Mouse (Mus musculus): ENCODE data around the gene Fntb.

Gene Fntb

DNA sequence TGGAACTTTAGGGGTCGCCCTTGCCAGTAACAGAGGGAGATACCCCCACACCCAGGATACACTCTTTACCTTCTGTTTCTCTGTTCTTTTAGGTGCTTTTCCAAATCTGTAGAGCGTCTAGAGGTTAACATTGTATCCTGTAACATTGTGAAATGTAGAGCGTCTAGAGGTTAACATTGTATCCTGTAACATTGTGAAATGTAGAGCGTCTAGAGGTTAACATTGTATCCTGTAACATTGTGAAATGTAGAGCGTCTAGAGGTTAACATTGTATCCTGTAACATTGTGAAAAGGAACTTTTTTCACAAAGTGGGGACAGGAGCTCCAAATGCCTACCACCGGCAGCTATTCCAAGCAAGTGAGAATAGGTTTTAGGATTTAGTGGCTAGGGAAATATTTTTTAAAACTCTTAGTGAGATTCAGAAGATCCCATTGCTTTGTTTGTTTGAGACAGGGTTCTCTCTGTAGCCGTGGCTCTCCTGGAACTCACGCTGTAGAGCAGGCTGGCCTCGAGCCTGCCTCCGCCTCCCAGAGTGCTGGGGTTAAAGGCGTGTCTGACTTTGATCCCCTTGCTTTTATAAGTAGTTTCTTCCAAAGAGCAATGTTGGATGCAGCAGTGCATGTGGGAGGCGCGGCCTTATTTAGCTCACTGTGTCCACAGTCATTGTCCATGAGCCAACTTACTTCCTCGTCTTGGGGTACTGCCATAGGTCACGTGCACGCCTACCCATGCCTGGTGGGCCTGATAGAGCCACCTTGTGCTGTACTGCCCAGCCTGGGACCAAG is 127.7 kb downstream of the Fntb start:
- no peak for DNase-seq

DNA sequence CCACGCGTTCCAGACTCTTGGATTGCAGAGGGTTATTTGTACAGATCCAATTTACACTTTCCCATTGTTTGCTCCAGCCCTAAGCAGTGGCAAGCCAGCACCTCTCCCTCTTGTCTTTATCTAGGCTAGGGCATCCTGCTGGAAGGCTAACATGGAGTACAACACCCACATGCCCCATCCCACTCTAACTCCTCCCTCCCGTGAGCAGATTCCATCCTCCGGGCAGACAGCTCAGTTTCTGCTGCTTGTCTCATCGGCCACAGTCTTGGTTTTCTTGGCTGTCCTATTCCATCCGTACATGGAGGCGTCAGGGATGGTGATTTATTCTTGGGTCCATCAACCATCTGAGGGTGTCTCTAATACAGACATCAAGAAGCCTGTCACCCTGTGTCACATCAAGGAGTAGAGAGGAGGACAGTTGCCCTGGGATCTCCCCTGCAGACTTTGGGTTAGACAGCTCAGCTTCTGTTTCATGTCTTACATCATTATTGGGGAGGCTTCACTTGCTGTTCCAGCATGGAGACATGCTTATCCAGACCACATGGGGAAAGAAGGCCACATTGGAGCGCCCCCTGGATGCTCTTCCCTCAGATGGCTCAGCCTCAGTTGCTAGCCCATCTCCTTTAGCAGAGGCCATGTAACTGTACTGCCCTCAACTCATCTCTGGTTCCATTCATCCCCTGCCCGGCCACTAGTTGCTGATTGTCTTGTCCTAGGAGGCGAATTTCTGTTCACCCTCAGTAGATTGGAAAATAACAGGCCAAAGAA is 129.6 kb downstream of the Fntb start:
- DNase-seq: no peak

DNA sequence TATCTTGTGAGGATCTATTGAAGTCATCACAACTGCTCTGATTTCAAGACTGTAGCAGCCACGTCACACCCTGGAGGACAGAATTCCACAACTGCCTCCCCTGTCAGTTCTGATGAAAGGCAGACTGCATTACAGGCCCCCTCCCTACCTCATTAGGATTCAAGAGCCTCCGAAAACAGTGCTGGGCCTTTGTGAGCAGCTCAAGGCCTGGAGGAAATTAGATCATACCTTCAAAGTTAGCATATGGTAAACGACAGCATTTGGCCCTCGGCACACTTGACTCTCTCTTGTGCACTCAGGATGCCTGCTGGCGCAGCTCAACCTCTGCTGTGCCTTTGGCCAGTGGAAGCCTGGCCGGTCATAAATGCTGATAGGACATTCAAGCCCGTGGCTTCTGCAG is 130.4 kb downstream of the Fntb start:
- peak; percentile 68 for DNase-seq

DNA sequence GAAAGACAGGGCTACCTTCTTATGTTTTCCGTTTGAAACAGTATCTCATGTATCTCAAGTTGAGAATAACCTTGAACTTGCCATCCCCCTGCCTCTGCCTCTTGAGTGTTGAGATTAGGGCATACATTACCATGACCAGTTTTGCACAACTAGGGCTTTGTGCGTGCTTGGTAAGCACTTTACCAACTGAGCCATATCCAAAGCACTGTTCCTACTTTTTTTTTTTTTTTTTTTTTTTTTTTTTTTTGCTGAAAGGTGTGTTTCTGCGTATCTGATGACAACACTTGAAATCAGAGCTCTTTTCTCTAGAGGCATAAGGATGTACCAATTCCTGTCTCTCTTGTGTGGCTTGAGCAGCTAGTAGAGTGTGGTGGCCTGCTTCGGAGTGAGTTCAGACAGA is 131.2 kb downstream of the Fntb start:
- DNase-seq: no peak

DNA sequence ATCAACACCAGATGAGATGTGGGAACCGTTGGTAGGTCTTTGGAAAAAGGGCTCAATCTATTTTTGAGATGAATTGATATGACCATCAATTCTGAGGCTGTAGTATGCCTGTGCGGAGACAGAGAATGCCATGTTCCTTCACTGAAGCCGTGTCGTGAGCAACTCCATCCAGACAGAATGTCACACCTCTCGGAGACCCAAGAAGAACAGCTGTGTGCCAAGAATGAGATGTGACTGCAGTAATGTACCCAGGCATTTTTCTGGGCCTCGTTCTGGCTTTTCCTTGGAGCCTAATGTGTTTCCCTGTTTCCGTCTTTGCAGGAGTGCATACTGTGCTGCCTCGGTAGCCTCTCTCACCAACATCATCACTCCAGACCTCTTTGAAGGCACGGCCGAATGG is 131.6 kb downstream of the Fntb start:
- no peak for DNase-seq

DNA sequence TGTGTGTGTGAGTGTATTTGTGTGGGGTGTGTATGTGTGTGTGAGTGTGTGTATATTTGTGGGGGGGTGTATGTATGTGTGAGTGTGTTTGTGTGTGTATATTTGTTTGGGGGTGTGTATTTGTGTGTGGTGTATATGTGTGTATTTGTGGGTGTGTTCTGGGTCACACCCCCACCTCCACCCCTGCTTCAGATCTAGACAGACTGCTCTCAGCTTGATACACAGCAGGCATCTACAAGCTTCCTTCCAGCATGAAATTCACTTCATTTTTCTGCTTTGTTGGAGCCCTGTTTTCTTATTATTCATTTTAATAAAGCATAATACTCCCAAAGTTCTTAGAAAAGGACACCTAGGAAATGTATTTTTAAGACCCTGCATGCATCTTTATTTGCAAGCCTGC is 132.8 kb downstream of the Fntb start:
- DNase-seq: no peak

DNA sequence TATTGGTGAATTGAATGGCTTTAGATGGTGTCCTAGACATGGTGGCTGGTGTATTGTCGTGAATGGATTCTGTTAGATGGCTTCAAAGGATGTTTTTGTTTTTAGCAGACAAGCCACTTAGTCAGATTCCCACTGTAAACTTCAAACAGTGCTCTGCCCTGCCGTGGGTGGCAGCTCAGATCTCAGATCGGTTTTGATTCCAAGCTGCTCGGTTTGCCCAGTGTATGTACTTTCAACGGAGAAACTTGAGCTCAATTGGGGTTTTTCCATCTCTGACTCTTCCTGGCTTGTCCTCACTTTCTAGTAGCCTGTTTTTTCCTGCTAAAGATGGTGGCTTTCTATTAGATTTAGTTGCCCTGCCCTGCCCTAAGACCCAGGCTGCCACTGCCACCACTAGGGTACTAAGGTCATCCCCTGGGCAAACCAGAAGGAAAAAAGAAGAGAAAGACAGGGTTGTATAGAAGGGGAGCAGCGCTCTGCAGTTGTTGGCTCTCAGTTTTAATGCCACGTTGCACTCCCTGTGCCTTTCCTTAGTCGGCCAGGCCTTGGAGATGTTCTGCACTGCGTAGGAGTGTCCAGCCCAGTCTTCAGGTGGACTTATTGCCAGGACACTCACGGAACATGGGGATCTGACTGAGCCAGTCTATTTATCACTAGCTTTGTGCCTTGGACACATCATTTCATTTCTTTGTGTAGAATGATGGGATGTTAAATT is 134.0 kb downstream of the Fntb start:
- no peak for DNase-seq

DNA sequence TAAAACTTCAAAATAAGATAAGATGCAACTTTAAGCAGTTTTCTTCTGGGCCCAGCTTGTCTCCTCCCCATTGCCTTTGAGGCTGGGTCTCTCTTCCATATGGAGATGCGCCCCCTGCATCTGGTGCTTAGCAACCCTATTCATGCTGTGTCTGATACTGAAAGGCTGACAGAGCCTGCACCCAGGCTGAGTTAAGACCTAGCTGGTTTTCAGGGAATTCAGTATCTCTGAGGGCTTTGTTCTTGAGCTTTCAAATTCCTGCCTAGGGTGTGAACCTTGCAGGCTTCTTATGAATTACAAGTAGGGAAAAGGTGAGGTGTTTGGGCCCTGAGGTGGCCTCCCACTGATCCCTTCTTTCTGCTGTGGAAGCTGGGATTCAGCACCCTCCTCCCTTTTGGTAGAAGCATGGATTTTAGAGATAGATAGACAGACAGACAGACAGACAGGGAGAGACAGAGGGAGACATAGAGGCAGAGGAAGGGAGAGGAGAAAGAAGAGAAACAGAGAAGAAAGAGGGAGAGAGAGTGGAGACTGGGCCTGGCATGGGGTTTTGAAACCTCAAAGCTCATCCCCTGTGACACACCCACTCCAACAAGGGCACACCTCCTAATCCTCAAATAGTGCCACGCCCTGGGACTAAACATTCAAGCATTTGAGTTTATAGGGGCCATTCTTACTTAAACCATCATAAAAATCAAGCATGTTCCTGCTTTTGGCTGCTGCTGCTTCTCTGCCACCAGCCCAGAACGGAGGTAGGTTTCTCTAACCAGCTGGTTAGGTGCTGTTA is 136.3 kb downstream of the Fntb start:
- no peak for DNase-seq

DNA sequence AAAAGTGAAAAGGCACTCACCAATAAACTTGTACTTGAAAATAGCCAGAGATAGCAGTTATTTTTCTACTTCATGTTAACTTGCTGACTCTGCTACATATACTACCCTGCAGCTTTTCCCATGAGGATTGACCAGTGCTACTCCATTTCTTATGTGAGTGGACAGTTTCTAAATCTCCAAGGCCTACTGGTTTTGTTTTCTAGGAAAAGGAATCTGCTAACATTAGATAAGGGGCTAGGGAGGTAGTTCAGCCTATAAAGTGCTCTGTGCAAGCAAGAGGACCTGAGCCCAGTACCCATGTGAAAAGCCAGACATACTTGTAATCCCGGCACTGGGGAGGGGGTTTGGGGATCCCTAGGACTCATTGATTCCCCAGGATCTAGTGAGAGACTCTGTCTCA is 140.9 kb downstream of the Fntb start:
- DNase-seq: no peak

DNA sequence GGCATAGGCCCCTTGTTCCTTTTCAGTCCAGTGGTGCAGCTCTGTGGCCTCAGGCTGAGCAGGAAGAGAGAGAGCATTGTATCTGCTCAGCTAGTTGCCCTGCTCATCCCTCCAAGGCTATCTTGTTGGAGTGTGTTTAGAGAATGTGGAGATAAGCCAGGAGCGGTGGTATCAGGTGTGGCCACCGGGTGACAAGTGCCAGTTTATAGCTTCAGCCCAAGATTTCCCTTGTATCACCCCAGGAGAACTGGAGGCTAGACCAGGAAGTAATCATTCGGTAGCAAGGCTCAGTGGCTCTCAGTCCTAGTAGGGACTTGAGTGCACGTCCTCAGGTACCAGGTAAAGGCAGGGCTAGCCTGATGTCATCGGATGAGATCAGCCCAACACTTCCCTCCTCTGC is 143.8 kb downstream of the Fntb start:
- DNase-seq: no peak

DNA sequence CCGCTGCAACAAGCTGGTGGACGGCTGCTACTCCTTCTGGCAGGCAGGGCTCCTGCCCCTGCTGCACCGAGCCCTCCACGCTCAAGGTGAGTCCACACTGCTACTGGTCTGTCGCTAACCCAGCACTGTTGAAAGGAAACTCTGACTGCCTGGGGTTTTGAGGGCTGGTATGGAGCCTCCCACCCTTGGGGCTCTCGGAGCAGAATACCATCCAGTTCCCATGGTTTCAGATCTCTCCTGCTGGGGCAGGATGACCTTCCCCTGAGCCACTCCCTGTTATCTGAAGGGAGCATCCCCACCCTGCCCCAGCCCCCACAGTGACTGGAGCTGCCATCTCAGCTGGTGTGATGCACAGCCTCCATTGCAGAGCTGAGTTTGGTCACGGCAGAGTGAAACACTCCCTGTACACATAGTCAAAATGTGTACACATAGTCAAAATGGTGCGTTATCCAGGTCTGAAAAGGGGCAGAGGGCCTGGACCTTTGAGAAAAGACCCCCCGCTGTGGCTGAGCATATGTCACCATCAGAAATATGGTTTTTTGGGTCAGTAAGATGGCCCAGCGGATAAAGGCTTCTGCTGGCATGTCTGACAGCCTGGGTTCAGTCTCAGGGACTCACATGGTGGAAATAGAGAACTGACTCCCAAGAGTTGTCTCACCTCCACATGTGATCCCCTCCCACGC is 145.0 kb downstream of the Fntb start:
- peak; percentile 77 for DNase-seq

DNA sequence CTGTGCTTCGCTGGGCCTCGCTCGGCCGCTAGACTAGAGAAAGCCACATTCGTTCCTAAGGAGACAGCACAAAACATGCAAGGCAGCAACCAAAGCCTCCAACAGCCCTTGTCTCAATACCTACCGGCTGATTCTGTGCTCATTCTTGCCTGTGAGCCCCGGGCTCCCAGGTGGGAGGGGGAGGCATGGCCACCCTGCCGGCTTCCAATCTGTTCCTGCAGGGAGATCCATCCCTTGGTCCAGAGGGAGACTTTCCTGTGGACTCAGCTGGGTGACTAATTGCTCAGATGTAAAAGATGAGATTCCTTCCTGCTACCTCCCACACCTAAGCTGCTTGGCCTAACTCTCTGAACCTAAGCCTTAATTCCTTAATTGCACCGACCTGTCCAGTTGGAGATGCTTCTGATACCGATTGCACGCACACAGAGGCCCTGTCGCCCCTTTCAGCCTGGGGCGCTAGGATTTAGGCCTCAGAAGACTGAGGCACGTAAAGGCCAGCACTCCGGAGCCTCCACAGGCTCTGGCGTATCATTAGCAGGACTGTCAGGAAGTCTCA is 145.9 kb downstream of the Fntb start:
- DNase-seq: peak; percentile 89

DNA sequence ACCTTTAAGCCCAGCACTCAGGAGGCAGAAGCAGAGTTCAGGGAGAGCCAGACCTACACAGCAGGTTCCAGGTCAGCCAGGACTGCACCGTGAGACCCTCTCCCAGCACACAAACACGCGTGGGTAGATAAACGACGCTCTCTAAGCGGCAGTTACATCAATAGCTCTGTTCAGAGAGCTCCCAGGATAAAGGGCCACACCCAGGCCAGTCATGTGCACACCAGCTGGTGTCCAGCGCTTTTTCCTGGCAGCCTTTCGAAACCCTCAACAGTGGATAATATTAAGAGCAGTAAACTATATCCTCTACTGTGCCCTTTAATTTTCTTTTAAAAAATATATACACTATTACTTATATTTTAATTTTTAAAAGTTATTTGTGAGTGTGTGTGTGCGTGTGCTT is 146.8 kb downstream of the Fntb start:
- no peak for DNase-seq

DNA sequence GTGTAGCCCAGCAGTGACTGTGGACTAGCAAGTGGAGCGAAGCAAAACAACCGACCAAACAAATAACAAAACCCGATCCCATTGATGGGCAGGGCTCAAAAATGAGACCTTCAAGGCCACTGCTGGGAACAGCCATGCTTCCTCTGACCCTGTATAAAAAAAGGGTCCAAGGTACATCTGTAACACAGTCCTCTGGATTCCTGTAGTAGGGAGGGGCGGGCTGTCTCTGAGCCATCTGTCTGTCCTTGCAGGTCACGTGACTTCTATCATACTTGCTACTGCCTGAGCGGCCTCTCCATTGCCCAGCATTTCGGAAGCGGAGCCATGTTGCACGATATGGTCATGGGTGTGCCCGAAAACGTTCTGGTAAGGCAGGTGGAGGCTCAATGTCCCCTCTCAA is 150.8 kb downstream of the Fntb start:
- DNase-seq: no peak

DNA sequence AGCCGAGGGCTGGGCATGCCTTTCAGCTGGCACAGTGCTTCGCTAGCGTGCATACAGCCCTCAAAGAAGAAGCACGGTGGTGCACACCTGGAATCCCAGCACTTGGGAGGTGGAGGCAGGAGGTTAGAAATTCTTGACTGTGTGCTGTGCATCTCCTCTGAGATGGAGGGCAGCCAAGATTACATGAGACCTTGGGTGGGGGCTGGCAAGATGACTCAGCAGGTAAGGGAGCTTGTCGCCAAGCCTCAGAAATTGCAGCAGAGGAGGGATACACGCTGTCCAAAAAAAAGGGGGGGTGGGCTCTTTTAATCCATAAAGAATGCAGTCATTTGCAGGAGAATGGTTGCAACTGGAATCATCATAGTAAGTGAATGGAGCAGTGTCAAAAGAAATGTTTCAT is 152.7 kb downstream of the Fntb start:
- no peak for DNase-seq

DNA sequence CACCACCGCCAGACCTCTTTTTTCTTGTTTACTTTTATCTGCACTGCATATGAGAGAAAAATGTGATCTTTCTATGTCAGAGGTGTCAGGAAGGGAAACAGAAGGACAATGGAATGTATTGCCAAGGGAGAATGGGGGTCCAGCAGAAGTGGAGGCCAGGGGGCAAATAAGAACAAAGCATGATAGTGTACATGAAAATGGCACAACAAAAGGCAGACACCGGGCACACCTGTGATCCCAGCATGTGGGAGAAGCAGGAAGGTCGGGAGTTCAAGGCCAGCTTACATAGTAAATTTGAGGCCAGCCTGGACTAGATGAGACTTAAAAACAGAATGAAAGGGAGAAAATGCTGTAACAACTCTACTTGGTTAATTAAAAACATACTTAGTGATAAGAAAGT is 153.5 kb downstream of the Fntb start:
- no peak for DNase-seq

DNA sequence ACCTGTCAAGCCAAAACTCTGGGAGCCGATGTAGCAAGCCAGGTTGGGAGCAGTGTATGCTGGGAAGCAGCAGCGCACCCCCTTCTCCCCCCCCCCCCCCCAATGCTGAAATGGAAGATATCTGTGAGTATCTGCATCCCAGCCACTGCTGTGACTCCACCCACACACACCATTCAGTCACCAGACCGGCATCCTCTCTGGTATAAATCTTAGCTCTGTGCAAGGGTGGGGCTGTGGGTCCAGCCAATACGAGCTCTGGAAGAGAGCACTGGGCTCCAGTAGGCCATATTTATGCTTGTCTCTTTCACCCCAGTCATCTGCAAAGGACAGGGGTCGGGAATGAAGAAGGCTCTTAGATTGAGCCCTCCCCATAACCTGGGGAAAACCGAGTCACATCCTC is 155.0 kb downstream of the Fntb start:
- no peak for DNase-seq

DNA sequence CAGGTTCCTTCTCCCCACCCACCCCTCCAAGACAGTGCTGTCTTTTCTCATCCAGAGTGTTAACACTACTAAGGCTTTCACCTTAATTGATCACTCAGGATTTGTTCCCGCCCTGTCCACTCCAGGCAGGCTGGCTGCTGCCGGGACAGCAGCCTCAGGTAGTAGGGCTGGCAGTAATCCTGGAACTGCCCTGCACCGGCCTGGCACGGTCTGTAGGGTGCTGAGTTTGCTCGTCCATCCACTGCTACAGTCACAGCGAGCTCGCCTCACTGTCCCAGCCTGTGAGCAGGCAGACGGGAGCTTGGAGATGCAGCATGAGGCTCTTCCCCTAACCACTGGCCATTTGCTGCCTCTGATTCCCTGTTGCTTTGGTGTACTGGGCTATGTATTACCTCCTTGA is 155.6 kb downstream of the Fntb start:
- no peak for DNase-seq

DNA sequence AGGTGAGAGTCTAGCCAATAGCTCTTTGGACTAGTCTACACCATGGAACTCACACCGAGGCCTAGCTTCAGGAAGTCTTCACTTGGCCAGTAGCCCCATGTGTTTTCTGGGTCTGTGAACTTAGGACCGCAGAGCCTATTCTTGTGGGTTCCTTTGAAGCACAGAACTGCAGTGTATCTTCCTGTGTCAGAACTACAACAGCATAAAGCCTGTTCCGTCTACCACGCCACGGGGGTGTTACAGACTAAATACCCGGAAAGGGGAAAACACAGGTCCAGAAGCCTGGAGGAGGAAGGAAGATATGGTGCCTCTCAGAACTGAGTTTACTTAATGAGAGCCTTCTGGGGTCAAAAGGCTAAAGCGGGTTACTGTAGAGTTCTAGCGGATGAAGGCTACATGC is 157.7 kb downstream of the Fntb start:
- DNase-seq: no peak

DNA sequence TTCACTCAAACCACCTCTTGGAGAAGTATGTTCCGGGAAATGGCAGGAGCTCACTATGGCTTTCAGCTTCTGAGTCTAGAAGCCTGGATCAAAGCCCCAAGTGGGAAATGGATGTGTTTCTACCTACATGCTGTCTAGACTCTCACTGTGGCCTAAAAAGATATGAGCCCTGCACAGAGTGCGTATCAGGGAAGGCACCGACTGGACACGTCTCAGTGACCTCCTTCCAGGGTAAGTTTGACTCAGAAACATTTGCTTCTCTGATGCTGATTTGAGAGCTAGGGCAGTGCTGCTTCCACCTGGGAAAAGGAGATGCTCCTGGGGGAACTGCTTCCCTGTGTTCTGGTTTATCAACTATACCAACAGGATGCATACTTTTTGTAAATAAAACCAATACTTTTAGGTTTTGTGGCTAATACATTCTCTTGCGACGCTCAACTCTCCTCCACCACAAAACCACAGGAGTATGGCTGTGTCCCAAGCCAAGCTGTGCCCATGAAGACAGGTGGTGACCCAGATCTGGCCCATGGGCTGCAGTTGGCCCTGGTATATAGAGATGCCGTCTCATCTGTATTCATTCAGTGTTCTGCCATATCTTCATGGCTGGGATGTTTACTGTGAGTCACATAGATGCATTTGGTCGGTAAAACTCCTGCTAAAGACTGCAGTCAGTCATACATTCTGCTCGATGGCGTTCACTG is 159.7 kb downstream of the Fntb start:
- peak; percentile 69 for DNase-seq

DNA sequence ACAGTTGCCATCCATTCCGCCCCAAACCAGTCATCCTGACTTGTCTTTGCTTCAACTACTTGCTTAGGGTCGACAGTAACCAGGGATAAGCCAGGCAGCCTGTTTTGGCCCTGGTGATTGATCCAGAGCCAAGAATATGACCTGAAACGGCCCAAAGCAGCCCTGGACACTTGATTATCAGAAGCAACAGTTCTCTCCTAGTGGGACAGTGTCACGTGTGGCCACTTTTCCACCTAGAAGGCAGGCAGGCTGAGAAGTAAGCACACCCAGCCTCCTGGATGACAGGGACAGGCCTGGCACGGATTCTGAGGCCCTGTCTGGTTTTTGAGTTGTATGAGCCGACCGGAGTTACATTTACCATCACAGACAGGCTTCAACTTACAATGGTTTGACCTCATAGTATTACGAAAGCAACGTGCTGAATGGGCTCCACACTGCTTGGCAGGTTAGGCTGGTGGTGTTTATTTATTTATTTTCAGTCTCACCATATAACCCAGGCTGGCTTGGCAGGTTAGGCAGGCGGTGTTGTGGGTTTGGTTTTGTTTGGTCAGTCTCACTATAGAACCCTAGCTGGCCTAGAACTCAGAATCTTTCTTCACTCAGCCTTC is 161.1 kb downstream of the Fntb start:
- DNase-seq: no peak
